Mouse (Mus musculus) cerebellum, adult 11-12 months (tissue): ENCODE data around the gene Patz1.

ENCODE experiments used
- DNase-seq: peaks from one replicate; pipeline ENCODE4 v3.0.0; 2022

The Patz1 gene

GRCm38 (mm10) chr11:3288521-3289301, at the start of gene Patz1:
TSS of gene Patz1 (plus strand) at chr11:3288874.
- DNase-seq = peak; percentile 76

GRCm38 (mm10) chr11:3242395-3242794, 46.3 kb upstream of the Patz1 start:
- DNase-seq = no peak

- DNase-seq = peak; percentile 36
Observed at GRCm38 (mm10) chr11:3243771-3244170, 44.9 kb upstream of the Patz1 start.

GRCm38 (mm10) chr11:3247387-3247786, 41.3 kb upstream of the Patz1 start:
- no peak for DNase-seq

- DNase-seq = no peak
Observed at GRCm38 (mm10) chr11:3259537-3259936, 29.1 kb upstream of the Patz1 start.

GRCm38 (mm10) chr11:3265291-3266078, 23.2 kb upstream of the Patz1 start:
- no peak for DNase-seq

GRCm38 (mm10) chr11:3266079-3266685, 22.5 kb upstream of the Patz1 start, which contains the start of gene Drg1:
TSS of gene Drg1 (minus strand) at chr11:3266415.
- DNase-seq = peak; percentile 94

- DNase-seq = no peak
Observed at GRCm38 (mm10) chr11:3267133-3267532, 21.5 kb upstream of the Patz1 start.

- DNase-seq = no peak
Observed at GRCm38 (mm10) chr11:3269241-3269640, 19.4 kb upstream of the Patz1 start.

- DNase-seq = no peak
Observed at GRCm38 (mm10) chr11:3278351-3278750, 10.3 kb upstream of the Patz1 start.

GRCm38 (mm10) chr11:3279729-3280128, 8.9 kb upstream of the Patz1 start:
- DNase-seq = no peak

- no peak for DNase-seq
Observed at GRCm38 (mm10) chr11:3282887-3283286, 5.8 kb upstream of the Patz1 start.

GRCm38 (mm10) chr11:3283645-3284044, 5.0 kb upstream of the Patz1 start:
- DNase-seq = no peak

- no peak for DNase-seq
Observed at GRCm38 (mm10) chr11:3285940-3286339, 2.7 kb upstream of the Patz1 start.

- peak; percentile 73 for DNase-seq
Observed at GRCm38 (mm10) chr11:3287131-3287530, 1.5 kb upstream of the Patz1 start.

- no peak for DNase-seq
Observed at GRCm38 (mm10) chr11:3287921-3288320, 753 bp upstream of the Patz1 start.

- DNase-seq = peak; percentile 80
Observed at GRCm38 (mm10) chr11:3289302-3289802, 678 bp downstream of the Patz1 start.

GRCm38 (mm10) chr11:3289803-3290639, 1.3 kb downstream of the Patz1 start:
- peak; percentile 89 for DNase-seq

- DNase-seq = peak; percentile 79
Observed at GRCm38 (mm10) chr11:3290640-3291310, 2.1 kb downstream of the Patz1 start.

GRCm38 (mm10) chr11:3291311-3292061, 2.8 kb downstream of the Patz1 start:
- no peak for DNase-seq

- peak; percentile 52 for DNase-seq
Observed at GRCm38 (mm10) chr11:3292062-3292421, 3.4 kb downstream of the Patz1 start.
